Mouse (Mus musculus): ENCODE results near the gene Snd1.

Gene Snd1

DNA sequence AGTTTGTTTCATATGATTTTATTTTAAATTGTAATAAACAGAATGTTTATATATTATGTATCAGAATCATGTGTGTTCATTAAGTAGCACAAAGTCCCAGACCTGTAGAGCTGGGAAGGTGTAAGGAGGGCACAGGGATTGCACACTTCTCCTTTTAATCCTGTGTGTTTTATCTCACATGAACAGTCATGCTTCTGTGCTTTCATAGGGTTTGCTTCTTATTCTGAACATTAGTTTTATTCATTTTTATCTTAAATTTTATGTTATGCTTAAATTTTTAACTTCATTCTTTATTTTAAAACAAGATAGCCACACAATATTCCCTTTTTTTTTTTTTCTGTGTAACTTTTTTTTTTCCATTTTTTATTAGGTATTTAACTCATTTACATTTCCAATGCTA, 170.3 kb downstream of the Snd1 start:
- no peak for DNase-seq

DNA sequence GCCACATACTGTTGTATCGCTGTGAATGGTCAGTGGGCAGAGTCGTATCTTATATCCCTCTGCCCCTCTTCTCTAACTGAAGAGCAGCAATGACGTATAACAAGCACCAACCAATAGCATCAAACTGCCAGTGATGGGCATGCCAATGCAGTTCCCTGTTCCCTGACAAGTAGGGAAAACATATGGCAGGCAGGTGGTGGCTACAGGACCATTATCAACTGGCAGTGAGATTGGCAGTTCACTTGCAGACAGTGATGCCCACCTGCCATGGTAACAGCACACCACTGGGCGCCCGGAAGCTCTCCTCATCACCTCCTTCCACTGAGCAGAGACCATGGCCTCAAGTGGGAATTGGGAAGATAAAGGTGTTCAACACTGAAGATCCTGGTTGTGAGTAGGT, 181.6 kb downstream of the Snd1 start:
- DNase-seq: no peak

DNA sequence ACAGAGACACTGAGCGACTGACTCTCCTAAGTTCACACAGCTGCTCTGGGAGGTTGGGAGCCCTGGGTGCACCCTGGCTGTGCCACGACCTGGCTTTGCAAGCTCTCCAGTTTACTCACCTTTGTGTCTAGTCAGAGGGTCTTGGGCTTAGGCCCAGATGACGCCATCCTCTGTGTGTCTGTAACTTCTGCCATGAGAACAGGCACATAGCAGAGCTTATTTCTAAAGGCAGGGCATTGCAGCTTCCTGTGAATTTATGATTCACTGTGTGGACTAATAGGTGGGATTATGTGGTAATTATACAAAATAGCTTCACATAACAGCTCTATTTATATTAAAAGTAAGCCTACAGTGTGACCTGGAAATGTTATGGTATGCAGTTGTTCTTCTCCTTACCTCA, 188.1 kb downstream of the Snd1 start:
- no peak for DNase-seq

DNA sequence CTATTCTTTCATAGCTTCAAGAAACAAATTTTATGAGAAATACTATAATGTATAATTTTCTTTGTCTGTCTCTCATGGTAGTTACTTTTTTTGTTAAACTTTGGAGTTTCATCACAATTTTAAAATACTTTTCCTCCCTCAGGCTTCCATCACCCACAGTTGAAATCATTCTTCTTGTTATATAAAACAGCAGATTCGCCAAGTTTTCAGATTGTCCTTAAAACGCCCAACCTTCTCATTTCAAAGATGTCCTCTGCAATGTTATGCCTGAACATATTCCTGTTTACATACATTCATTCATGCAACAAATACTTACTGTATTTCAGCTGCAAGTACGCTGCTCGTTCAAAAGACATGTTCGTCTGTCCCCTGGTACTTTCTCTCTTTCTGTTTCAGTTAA, 188.7 kb downstream of the Snd1 start:
- DNase-seq: no peak

DNA sequence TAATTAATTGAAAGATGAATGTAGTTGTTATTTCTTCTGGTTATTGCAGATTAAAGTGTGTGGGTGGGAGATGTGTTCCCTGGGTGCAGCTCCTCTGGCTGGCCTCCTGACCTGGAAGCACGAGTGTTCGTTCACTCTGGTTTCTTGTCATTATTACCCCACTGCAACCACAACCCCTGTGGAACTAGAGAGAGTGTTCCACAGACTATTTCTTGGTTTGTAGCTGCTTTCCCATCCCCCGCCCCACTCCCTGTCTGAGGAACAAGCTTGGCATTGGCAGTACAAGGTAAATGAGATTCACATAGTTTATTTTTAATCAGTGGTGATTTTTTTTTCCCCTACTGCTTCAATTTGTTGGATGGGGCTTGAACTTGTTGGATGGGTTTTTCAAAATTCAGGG, 189.8 kb downstream of the Snd1 start:
- no peak for DNase-seq

DNA sequence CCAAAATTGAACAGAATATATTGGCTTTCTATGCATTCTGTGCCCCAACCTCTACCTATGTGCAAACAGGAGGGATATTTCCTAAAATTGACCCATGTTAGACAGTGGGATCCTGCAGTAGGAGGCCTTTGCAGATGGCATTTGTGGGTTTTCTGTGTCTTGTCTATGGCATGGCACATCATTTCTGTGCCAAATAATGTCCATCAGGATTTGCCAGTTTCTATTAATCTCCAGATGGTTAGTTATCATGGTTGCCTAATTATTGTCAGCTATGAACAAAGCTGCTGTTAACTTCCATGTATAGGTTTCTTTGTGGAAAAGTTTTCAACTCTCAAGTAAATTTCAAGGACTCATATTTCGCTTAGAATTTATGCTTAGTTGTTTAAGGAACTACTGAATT, 192.6 kb downstream of the Snd1 start:
- DNase-seq: no peak

GRCm38 (mm10) chr6:28669251-28669650, 194.3 kb downstream of the Snd1 start:
- DNase-seq: no peak

DNA sequence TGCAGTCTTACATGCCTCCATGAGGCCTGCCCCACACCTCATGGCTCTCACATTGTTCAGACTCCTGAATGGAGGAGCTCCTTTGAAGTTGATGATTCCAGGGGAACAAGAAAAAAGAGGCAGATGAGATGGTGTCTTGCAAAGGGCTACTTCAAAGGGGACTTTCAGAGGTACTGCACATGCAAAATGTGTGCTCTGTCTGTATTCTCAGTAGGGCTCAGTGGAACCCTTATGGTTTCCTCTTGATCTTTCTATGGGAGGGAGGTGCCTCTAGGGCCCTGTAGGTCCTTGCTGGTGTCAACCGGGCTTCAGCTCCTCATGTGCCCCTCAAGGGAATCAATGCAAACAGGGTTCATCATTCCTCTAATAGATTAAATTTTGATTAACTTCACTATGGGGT, 197.4 kb downstream of the Snd1 start:
- no peak for DNase-seq

GRCm38 (mm10) chr6:28674686-28675085, 199.7 kb downstream of the Snd1 start:
- DNase-seq: no peak

DNA sequence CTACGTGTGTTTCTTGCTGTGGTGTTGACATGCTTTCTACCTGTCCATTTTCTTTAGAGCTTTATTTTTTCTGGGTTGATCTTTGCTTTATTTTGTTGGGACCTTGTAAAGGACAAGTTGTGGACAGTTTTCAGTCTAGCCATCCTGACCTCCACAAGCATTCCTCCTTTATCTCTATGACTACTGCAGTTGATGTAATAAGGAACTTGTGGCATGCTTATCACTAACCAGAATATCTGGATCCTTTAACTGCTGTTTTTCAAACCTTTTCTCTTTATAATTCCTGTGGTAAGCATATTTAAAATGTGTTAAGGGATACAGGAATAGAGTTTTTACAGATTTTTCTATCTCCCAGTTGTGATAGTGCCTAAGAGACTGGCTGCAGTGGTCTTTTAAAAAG, 204.0 kb downstream of the Snd1 start:
- no peak for DNase-seq

GRCm38 (mm10) chr6:28680537-28680936, 205.6 kb downstream of the Snd1 start:
- DNase-seq: no peak

DNA sequence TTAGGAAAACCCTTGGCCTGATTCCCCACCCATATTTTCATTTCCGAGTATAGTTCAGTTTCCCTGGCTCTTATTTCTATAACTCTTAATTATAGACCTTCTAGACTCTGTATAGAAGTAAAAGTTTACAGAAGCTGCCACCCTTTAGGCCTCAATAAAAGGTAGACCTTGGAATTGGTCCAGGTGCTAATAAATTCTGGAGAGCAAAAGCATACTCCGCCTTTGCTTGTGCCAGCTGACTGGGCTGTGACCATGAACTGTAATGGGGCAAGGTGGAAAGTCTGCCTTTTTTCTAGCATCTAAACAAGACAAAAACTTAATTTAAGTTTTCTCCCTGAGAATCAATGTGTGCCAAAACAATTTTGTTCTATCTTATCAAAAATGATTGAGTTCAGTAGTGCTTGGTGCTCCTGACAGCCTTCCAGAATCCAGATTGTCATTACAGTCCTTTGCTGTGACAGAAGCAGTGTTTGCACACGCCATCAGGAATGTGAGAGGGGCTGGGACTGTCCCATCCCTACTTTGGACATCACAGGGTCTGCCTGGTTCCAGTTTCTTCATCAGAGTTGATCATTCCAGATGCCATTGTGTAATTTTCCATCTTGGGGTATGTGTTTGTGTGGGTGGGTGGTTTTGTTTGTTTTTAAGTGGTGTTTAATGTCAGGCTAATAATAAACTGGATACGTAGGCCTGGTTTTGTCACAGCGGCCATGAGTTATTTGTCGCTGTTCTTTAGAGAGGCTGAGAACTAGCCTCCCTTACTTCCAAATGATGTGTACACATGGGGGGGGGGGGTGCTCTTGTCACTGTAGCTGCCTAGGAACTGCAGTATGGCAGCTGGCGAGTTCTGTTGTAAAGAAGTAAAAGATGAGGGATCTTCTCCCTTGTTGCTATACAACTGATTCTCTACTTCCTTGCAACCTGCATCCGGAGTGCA, 206.8 kb downstream of the Snd1 start:
- no peak for DNase-seq

DNA sequence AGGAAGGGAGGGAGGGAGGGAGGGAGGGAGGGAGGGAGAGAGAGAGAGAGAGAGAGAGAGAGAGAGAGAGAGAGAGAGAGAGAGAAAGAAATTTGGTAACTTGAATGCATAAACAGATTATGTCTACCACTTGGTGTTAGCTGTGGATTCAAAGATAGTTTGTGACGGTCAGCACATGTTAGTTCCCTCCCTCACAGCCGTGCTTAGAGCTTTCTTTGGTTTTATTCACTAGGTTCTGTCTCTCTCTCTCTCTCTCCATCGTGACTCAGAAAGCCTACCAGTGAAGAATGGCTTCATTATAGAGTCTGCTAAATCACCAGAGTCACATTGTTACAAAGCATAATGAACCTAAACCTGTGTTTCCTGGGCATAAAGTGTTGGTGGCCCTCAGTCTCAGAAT, 210.1 kb downstream of the Snd1 start:
- no peak for DNase-seq

DNA sequence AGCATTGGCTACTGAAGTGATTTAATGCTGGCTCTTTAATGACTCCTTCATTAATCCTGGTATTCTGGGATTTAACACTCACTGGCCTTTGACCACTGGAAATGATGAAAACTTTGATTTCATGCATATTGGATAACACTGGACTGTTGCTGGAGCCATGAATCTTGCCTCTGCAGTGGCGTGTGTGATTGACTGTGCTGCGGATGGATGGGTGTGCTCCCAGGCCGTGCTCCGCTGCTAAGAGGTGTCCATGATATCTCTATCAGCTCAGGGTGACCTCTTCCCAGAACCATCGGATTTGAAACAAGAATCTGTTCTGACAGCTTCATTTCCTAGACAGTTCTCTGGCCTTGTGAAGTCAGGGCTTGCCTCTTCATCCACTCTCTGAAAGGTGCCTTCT, 210.8 kb downstream of the Snd1 start:
- no peak for DNase-seq

- no peak for DNase-seq
Measured at GRCm38 (mm10) chr6:28687776-28688175, 212.8 kb downstream of the Snd1 start.

DNA sequence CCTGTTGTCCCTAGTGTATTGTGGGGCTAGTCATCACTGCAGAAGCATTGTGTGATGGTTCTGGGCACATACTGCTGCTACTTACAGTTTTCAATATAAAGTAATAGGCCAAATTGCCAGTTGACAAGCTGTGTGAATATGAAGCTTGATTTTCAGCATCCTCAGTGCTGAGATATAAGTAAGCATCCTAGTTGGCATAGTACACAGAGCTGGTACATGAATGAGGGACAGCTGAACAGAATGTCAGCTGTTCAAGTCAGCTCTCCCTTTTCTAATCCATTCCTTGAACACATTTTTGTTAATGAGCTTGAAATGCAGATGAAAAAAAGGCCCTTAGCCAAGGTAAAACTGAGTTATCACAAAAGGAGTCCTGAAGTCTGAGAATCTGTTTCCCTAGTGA, 217.7 kb downstream of the Snd1 start:
- DNase-seq: no peak

DNA sequence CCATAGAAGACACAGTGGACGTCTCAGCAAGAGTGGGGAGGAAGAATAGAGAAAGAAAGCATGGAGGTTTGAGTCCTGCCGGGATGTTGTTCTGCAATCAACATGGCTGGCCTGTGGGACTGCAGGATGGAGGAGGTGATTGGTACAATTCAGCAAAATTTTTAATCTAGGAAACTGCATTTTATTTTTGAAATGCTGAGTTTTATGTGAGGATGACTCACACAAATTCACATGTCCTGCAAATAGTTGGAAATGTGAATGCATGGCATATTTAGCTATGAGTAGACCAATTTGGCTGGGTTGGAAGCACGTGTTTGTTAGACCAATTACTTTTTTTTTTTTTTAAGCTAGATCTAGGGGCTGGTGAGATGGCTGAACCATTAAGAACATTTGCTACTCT, 222.3 kb downstream of the Snd1 start:
- DNase-seq: no peak

- DNase-seq: no peak
Measured at GRCm38 (mm10) chr6:28704612-28705011, 229.7 kb downstream of the Snd1 start.

DNA sequence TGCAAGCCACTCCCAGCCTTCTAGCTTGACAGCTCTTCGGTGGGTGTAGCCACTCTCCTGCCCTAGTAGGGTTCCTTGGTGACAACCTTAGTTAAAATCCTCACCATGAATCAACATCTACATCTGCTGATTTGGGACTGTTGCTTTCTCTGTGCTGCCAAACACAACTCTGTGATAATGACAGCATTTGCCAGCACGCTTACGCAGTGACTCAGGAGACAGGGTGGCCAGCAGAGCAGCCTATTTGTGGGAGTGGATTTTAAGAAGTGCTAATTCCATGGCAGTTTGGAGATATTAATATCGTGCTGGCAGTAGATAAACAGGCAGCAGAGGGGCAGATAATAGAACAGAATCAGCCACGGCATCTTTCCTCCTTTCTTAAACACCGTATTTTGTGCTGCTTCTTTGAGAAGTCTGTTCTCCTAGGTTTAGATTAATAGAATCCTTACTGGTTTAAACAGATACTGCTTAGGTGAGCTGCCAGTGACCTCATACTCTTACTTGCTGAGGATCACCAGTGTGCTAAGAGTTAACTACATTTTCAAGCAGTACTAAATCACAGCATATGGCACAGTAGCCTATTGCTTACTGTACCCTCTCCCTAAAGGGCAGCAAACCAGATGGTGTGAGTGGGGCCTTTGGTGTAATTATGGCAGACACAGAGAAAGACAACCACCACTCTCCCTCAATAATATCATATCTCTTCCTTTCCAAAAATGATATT, 230.6 kb downstream of the Snd1 start:
- DNase-seq: peak; percentile 61

DNA sequence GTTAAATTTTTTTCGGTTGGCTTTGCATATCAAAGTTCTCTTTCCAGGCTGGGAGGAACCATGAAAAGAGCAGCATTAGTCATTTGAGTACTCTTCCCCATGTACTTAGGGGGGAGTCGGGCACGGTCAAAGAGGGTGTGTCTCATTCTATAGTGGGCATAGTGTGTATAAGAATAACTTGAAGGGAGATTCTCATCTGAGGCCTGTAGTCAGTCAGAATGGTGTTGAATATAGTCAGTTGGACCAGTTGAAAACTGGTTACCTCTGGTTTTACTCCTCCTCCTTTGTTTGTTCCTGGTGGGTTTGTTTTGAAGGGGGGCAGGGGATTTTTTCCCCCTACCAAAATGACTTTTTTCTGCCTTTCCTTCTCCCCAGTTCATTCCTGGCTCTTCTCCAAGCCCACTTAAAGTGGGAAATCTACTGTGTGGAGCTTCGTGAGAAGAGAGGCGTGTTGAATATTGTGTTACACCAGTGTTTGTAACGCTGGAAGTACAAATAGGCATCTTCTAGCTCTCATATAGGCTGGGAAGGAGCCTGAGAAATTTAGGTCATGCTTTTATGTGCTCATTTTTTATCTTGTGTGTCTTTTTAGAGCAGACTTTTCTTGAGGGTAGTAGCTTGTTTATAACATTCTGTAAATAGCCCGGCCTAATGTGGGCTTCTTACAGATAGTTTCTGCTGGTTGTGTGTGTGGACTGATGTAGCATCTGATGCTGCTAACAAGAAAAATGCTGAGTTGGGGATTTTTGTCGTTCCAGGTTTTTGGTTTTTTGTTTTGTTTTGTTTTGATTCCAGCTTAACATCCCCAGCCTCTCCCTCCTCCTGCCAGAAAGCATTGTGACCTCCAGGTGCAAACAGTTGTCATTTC, 231.4 kb downstream of the Snd1 start:
- no peak for DNase-seq

- DNase-seq: no peak
Measured at GRCm38 (mm10) chr6:28706976-28707592, 232.1 kb downstream of the Snd1 start.

GRCm38 (mm10) chr6:28710035-28710434, 235.1 kb downstream of the Snd1 start:
- DNase-seq: no peak

Measured in right cerebral cortex, postnatal 25 days (tissue).